Mouse (Mus musculus): ENCODE measurements around the gene Zfp14.

Gene Zfp14

GRCm38 (mm10) chr7:30050882-30051548 lies at the start of gene Zfp14:
Gene Zfp14, minus strand, starts transcription at chr7:30051380.
- DNase-seq (ENCODE audit: low read depth, low spot score) = peak; percentile 88

- peak; percentile 90 for DNase-seq (ENCODE audit: low read depth, low spot score)
Observed at GRCm38 (mm10) chr7:30099297-30099696, 48.1 kb upstream of the Zfp14 start.

GRCm38 (mm10) chr7:30095551-30096125 lies 44.5 kb upstream of the Zfp14 start:
- peak; percentile 27 for DNase-seq (ENCODE audit: low read depth, low spot score)

- peak; percentile 91 for DNase-seq (ENCODE audit: low read depth, low spot score)
Observed at GRCm38 (mm10) chr7:30094646-30095429, 43.7 kb upstream of the Zfp14 start, which contains the start of gene Zfp260. Gene Zfp260, plus strand, starts transcription at chr7:30094777.

- DNase-seq (ENCODE audit: low read depth, low spot score) = no peak
Observed at GRCm38 (mm10) chr7:30093918-30094415, 42.8 kb upstream of the Zfp14 start.

GRCm38 (mm10) chr7:30092666-30093065 lies 41.5 kb upstream of the Zfp14 start:
- DNase-seq (ENCODE audit: low read depth, low spot score) = peak; percentile 36

- peak; percentile 77 for DNase-seq (ENCODE audit: low read depth, low spot score)
Observed at GRCm38 (mm10) chr7:30090970-30091585, 39.9 kb upstream of the Zfp14 start.

- DNase-seq (ENCODE audit: low read depth, low spot score) = peak; percentile 99
Observed at GRCm38 (mm10) chr7:30090092-30090969, 39.2 kb upstream of the Zfp14 start, which contains the start of the genes Gm26920 and Zfp566. Gene Gm26920, minus strand, starts transcription at chr7:30090410. Gene Zfp566, minus strand, starts transcription at chr7:30090527.

- DNase-seq (ENCODE audit: low read depth, low spot score) = no peak
Observed at GRCm38 (mm10) chr7:30089405-30089804, 38.2 kb upstream of the Zfp14 start.

- DNase-seq (ENCODE audit: low read depth, low spot score) = no peak
Observed at GRCm38 (mm10) chr7:30086524-30086923, 35.3 kb upstream of the Zfp14 start.

GRCm38 (mm10) chr7:30072146-30073028 lies 21.2 kb upstream of the Zfp14 start, which contains the start of gene Zfp82:
Gene Zfp82, minus strand, starts transcription at chr7:30072900.
- peak; percentile 89 for DNase-seq (ENCODE audit: low read depth, low spot score)

- DNase-seq (ENCODE audit: low read depth, low spot score) = no peak
Observed at GRCm38 (mm10) chr7:30064622-30065021, 13.4 kb upstream of the Zfp14 start.

GRCm38 (mm10) chr7:30062478-30062877 lies 11.3 kb upstream of the Zfp14 start:
- DNase-seq (ENCODE audit: low read depth, low spot score) = no peak

- no peak for DNase-seq (ENCODE audit: low read depth, low spot score)
Observed at GRCm38 (mm10) chr7:30060341-30060740, 9.2 kb upstream of the Zfp14 start.

GRCm38 (mm10) chr7:30053591-30053990 lies 2.4 kb upstream of the Zfp14 start:
- DNase-seq (ENCODE audit: low read depth, low spot score) = no peak

GRCm38 (mm10) chr7:30048126-30048525 lies 3.1 kb downstream of the Zfp14 start:
- DNase-seq (ENCODE audit: low read depth, low spot score) = no peak

- no peak for DNase-seq (ENCODE audit: low read depth, low spot score)
Observed at GRCm38 (mm10) chr7:30044354-30044753, 6.8 kb downstream of the Zfp14 start.

- DNase-seq (ENCODE audit: low read depth, low spot score) = no peak
Observed at GRCm38 (mm10) chr7:30034331-30034730, 16.8 kb downstream of the Zfp14 start.

- no peak for DNase-seq (ENCODE audit: low read depth, low spot score)
Observed at GRCm38 (mm10) chr7:30031379-30031778, 19.8 kb downstream of the Zfp14 start.

- DNase-seq (ENCODE audit: low read depth, low spot score) = no peak
Observed at GRCm38 (mm10) chr7:30030677-30031076, 20.5 kb downstream of the Zfp14 start.
